Mouse (Mus musculus) layer of hippocampus, postnatal 10 days (tissue): ENCODE results near the gene 4931406C07Rik. TPM values are rescaled to one million over a fixed set of nuclear protein-coding genes. Genes with fewer than 3 reads are reported as not detected.

Experiments used
- DNase-seq, 2 experiments: peaks; one replicate each; pipeline ENCODE4 v3.0.0; 2021; ENCODE audit warnings: low spot score in 2 of 2
- microRNA-seq, 2 experiments: library from miRNA; unstranded; fragments of <30 nt; microRNA quantifications; one replicate each; pipeline ENCODE4 v1.2.0; 2021
- total RNA-seq, 2 experiments: library from RNA; stranded (reverse); gene quantifications; 2 replicates each; pipeline ENCODE4 v1.2.3; 2021

4931406C07Rik gene
- total RNA-seq, 2 experiments from 2014 or later: 28.3 to 31.2 TPM

DNA sequence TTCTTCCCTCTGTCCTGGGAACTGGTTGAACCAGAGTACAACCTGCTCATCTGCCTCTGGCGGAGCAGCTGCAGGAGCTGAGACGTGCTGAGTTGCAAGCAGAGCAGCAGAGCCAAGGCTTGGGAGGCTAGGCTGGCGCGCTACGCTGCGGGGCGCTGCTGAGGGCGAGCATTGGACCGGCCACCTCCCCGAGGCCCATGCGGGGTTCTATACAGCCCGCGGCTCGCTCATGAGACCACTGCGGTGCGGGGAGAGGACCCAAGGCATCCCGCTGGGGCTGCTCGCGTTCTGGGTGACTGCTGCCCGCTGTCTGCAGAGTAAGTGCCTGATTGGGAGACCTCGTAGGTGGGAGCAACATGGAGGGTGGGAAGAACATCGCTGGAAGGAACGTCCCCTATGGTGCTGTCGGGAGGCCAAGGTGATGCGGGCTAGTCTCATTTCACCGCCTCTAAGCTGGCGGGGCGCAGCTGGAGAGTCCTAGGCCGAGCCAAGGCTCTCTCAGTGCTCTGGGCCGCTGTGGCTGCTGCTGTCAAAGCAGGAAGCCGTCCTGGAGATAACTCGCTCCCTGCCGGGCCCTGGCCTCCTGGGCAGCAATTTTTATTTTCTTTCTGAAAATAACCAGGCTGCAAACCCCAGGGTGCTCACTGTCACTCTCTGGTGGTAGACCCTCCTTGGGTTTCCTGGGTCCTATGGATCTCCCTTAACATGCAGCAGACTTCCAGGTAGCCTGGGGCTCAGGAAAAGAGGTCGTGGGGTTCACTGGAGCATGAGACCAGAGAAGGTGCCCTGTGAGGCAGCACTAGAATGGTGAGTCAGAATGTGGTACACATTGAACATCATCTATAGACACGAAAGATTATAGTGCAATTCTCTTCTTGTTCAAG lies 67.0 kb downstream of the 4931406C07Rik start, which contains the start of gene Vstm5:
Gene Vstm5, plus strand, starts transcription at position 4 of the 884 bp plus-strand sequence.
- DNase-seq: peak; percentile 27 to 57

DNA sequence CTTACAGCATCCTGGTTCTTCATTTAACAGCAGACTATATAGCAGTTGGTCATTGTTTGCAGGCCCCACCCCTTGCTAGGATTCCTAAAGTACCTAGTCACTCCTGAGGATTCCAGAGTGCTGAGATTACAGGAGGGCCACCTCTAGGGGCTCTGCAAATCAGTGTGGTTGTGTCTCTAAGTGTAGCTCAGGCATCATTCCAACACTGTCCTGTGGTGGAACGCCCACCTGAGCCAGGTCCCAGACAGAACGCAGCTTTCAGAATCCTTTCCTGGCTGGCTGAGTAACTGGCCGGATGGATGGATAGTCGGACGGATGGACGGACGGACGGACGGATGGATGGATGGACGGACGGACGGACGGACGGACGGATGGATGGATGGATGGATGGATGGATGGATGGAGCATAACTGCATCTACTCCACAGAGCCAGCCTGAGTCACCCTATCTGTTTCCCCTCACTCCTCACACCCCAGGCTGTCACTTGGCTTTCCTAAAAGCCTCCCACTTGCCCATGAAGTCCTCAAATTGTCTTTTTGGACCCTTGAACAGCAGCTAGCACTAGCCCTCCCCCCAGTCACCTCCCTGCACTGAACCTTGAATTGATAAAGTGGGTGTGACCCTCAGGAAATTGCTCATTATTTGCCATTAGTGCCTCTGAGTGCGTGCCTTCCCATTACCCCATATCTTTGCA lies 67.8 kb downstream of the 4931406C07Rik start:
- peak in 1 of 2 experiments; percentile 6 for DNase-seq

DNA sequence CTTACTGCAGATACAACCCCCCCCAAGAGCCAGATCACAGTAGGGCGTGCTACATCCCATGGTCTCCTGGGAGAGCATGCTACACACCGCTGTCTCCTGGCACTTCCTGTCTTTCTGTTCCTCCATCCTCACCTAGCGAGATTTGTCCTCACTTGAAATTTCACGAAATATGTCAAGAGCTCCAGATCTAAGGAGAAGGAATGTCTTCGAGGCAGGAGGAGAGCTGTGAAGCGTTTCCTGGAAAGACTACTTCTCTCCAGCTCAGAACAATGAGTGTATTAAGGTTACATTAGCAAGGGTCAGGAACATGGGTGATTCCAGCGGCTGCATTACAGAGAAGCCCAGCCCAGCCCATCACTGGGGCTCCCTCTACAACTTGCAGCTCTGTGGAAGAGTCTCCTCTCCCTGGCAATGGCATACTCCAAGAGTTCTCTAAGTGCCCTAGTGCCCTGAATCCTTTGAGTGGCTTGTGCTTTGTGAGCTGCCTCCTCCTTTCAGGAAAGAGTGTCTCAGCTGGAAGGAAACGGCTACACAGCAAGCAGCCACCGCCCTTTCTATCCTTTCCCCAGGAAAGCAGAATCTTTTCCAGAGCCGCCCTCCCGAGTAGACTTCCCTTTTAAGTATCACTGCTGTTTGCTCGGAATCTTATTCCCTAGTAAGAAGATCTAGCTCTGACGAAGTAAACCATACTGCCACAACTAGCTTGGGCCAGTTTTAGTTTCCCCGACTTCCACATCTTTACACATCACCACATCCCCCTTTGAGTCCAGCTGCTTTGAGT lies 68.5 kb downstream of the 4931406C07Rik start:
- no peak for DNase-seq

DNA sequence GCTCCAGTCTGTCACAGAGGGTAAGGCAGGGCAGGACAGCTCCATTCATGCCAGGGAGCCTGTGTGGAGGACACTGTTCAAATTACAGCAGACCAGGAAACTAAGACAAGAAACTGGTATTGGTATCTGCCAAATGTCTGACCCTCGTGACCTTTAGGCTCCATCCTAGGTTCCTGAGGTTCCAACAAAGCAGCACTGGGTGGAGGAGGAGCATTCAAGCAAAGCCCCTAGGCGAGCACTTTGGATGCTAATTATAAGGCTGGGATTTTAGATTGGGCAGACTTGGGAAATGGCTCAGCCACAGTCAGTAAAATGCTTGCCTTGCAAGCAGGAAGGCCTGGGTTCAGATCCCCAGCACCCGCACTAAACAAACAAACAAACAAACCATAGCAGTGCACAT lies 70.3 kb downstream of the 4931406C07Rik start:
- DNase-seq: no peak

DNA sequence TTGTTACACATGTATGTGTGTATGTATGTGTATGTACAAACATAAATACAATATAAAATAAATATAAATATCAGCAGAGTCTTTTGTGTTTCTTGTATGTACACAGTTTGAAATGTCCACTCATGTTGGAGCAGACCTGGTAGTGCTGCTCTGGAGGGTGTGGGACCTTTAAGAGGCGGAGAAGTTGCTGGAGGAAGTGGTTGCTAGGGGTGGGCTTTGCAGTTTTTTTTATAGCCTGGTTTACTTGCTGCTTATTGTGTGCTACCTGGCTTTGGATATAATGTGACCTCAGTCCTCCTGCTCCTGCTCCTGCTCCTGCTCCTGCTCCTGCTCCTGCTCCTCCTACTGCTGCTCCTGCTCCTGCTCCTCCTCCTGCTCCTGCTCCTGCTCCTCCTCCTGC lies 72.6 kb downstream of the 4931406C07Rik start:
- DNase-seq: no peak

Small RNA genes within 50 kb of the gene (microRNA-seq; reads per million reads assigned to microRNA genes)
- gene Gm49349 (0 reads per million in 2 experiments), gene mmu-mir-7650 (0 reads per million in 2 experiments)

Other genes starting within 250 kb of the 4931406C07Rik start
- gene Hephl1, start 194.3 kb downstream of the 4931406C07Rik start, total RNA-seq: not detected
- gene Vstm5, start 67.4 kb downstream of the 4931406C07Rik start, total RNA-seq: 1 to 10 TPM; 7.0 to 7.2 TPM
- 10 to 100 TPM; 29.5 to 33.3 TPM for gene Med17, start 26.5 kb downstream of the 4931406C07Rik start, total RNA-seq
- gene Taf1d, start 234 bp downstream of the 4931406C07Rik start, total RNA-seq: 10 to 100 TPM; 41.4 to 42.6 TPM
- gene Cep295, start 51.3 kb upstream of the 4931406C07Rik start, total RNA-seq: 10 to 100 TPM; 26.5 to 26.9 TPM
- 1 to 10 TPM; 5.5 to 8.7 TPM for gene Smco4, start 187.0 kb upstream of the 4931406C07Rik start, total RNA-seq